Mouse (Mus musculus): Measurements from ENCODE around the gene Ldhd. TPM values are rescaled to one million over a fixed set of nuclear protein-coding genes. Genes with fewer than 3 reads are reported as not detected.

The Ldhd gene
- total RNA-seq, 4 experiments from 2014 or later, result 48.8 to 58.2 (median 54.8) TPM

GRCm38 (mm10) chr8:111627923-111628322, 2.3 kb downstream of the Ldhd start:
- DNase-seq (ENCODE audit: low spot score), result no peak

GRCm38 (mm10) chr8:111626933-111627332, 3.2 kb downstream of the Ldhd start:
- DNase-seq (ENCODE audit: low spot score), result no peak

- DNase-seq (ENCODE audit: low spot score), result no peak
Observed at GRCm38 (mm10) chr8:111626528-111626820, 3.7 kb downstream of the Ldhd start.

- DNase-seq (ENCODE audit: low spot score), result peak; percentile 83
Observed at GRCm38 (mm10) chr8:111625694-111626527, 4.3 kb downstream of the Ldhd start.

- DNase-seq (ENCODE audit: low spot score), result peak; percentile 70
Observed at GRCm38 (mm10) chr8:111624853-111625221, 5.3 kb downstream of the Ldhd start.

- DNase-seq (ENCODE audit: low spot score), result peak; percentile 77
Observed at GRCm38 (mm10) chr8:111624081-111624852, 5.9 kb downstream of the Ldhd start.

- DNase-seq (ENCODE audit: low spot score), result no peak
Observed at GRCm38 (mm10) chr8:111622553-111622952, 7.6 kb downstream of the Ldhd start.

GRCm38 (mm10) chr8:111622104-111622503, 8.1 kb downstream of the Ldhd start:
- DNase-seq (ENCODE audit: low spot score), result no peak

- DNase-seq (ENCODE audit: low spot score), result peak; percentile 52
Observed at GRCm38 (mm10) chr8:111619936-111620335, 10.2 kb downstream of the Ldhd start.

GRCm38 (mm10) chr8:111618273-111618672, 11.9 kb downstream of the Ldhd start:
- DNase-seq (ENCODE audit: low spot score), result no peak

GRCm38 (mm10) chr8:111617812-111618211, 12.4 kb downstream of the Ldhd start:
- no peak for DNase-seq (ENCODE audit: low spot score)

- DNase-seq (ENCODE audit: low spot score), result no peak
Observed at GRCm38 (mm10) chr8:111614786-111615701, 15.1 kb downstream of the Ldhd start.

- DNase-seq (ENCODE audit: low spot score), result no peak
Observed at GRCm38 (mm10) chr8:111613181-111613580, 17.0 kb downstream of the Ldhd start.

GRCm38 (mm10) chr8:111607414-111607813, 22.8 kb downstream of the Ldhd start:
- no peak for DNase-seq (ENCODE audit: low spot score)

GRCm38 (mm10) chr8:111606961-111607360, 23.2 kb downstream of the Ldhd start:
- no peak for DNase-seq (ENCODE audit: low spot score)

- no peak for DNase-seq (ENCODE audit: low spot score)
Observed at GRCm38 (mm10) chr8:111604986-111605385, 25.2 kb downstream of the Ldhd start.

GRCm38 (mm10) chr8:111602050-111602449, 28.1 kb downstream of the Ldhd start:
- no peak for DNase-seq (ENCODE audit: low spot score)

- DNase-seq (ENCODE audit: low spot score), result no peak
Observed at GRCm38 (mm10) chr8:111599707-111600444, 30.3 kb downstream of the Ldhd start.

GRCm38 (mm10) chr8:111597310-111597709, 32.9 kb downstream of the Ldhd start:
- DNase-seq (ENCODE audit: low spot score), result peak; percentile 74

GRCm38 (mm10) chr8:111596485-111596821, 33.7 kb downstream of the Ldhd start:
- no peak for DNase-seq (ENCODE audit: low spot score)
